Mouse (Mus musculus) heart, adult 2 months (tissue): ENCODE results near the gene Rtn3.
A peak's percentile ranks its signal among the peaks of the same experiment; 100 is the strongest.

ENCODE experiments used
- CTCF ChIP-seq: fragments of 200-600 bp; IDR thresholded peaks from 2 replicates; pipeline ENCODE4 v1.8.1; 2022; ENCODE audit warnings: antibody characterized with exemption, mild to moderate bottlenecking, moderate library complexity
- EP300 ChIP-seq: fragments of 200-500 bp; IDR thresholded peaks from 2 replicates; pipeline ENCODE4 v1.6.1; 2011; ENCODE audit warnings: low read depth, low read length, control low read depth; ENCODE audit not compliant: insufficient read depth
- POLR2A ChIP-seq: fragments of 200-500 bp; IDR thresholded peaks from 2 replicates; pipeline ENCODE4 v1.6.1; 2011; ENCODE audit warnings: mild to moderate bottlenecking, low read depth, low read length, control low read depth; ENCODE audit not compliant: insufficient read depth

DNA sequence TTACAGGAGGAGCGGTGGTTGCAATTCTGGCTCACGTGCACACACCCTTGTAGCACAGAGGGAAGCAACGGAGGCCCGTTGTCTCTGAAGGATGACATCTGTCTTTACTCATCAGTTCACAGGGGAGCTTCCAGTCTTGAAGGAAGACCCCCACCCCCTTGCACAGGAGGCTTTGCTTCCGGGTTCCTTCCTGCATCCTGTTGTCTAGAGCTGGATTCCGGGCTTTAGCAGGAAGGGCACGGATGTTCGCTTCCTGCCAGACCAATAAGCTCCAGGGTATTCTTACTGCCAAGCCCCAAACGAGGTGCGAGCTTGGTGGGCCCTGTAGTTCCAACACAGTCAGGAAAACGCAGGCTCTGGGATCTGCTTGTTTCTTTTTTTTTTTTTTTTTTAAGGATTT lies 82.4 kb downstream of the Rtn3 start:
- TF ChIP-seq POLR2A, result 0 out of 2 replicates have a peak, but pooled peaks have one; percentile 17
- TF ChIP-seq CTCF, result no peak
- 0 out of 2 replicates have a peak, but pooled peaks have one; percentile 6 for TF ChIP-seq EP300
